Mouse (Mus musculus) stomach, postnatal 0 days (tissue): ENCODE data around the gene Borcs7. TPM values are rescaled to one million over a fixed set of nuclear protein-coding genes. Genes with fewer than 3 reads are reported as not detected.

Experiments used
- ATAC-seq: fragments of 200-750 bp; cut with Nextera tagmentation; 2 replicates; pipeline ENCODE4 v1.8.0; 2017; ENCODE audit not compliant: low FRiP score, low TSS enrichment
- DNase-seq: peaks from one replicate; pipeline ENCODE4 v3.0.0-alpha.2; 2016; ENCODE audit warnings: low spot score
- H3K27ac ChIP-seq: fragments of 300-500 bp; sonication (generic); replicated peaks from 2 replicates; pipeline ENCODE4 v1.5.1; 2014; ENCODE audit warnings: mild to moderate bottlenecking, control low read depth
- H3K27me3 ChIP-seq: fragments of 300-500 bp; sonication (generic); 2 replicates; pipeline ENCODE4 v1.6.1; 2014; ENCODE audit warnings: low read length; ENCODE audit not compliant: control insufficient read depth, insufficient read depth
- H3K36me3 ChIP-seq: fragments of 300-500 bp; sonication (generic); 2 replicates; pipeline ENCODE4 v1.6.1; 2014; ENCODE audit warnings: low read length, mixed read lengths; ENCODE audit not compliant: control insufficient read depth, insufficient read depth
- H3K4me1 ChIP-seq: fragments of 300-500 bp; sonication (generic); replicated peaks from 2 replicates; pipeline ENCODE4 v1.6.1; 2014; ENCODE audit warnings: antibody characterized with exemption; ENCODE audit not compliant: control insufficient read depth, insufficient read depth
- H3K4me2 ChIP-seq: fragments of 300-500 bp; sonication (generic); replicated peaks from 2 replicates; pipeline ENCODE4 v1.6.1; 2014; ENCODE audit warnings: low read depth, mild to moderate bottlenecking, control low read depth, moderate library complexity
- H3K4me3 ChIP-seq: fragments of 300-500 bp; sonication (generic); 2 replicates; pipeline ENCODE4 v1.5.1; 2014; ENCODE audit warnings: low read depth, low read length, control low read depth
- H3K9ac ChIP-seq: fragments of 300-500 bp; sonication (generic); 2 replicates; pipeline ENCODE4 v1.6.1; 2014; ENCODE audit warnings: mild to moderate bottlenecking, low read length, control low read depth, mixed read lengths
- H3K9me3 ChIP-seq: fragments of 300-500 bp; sonication (generic); 2 replicates; pipeline ENCODE4 v1.6.1; 2016; ENCODE audit warnings: low read length; ENCODE audit not compliant: control insufficient read depth
- CTCF ChIP-seq: IDR thresholded peaks from 2 replicates; pipeline ENCODE4 v1.5.1; 2016; ENCODE audit warnings: antibody characterized with exemption, low read depth, mild to moderate bottlenecking, moderate library complexity
- EP300 ChIP-seq: optimal IDR thresholded peaks from 2 replicates; pipeline ENCODE3; 2016; ENCODE audit warnings: antibody characterized with exemption
- WGBS: fragments of 180-500 bp; shearing (Covaris S2); extraction: QIAGEN DNeasy Blood & Tissue Kit; methylation state at CpG from one replicate; pipeline ENCODE4 v1.1.7; 2014; 5-methylcytosine and 5-hydroxymethylcytosine counted together
- polyA plus RNA-seq: library from polyadenylated mRNA; unstranded; fragments of >200 nt; fragmentation: Nextera tagmentation; extraction: Ambion mirVana; gene quantifications from 2 replicates; pipeline ENCODE4 v1.2.1, GENCODE M21; 2015

The Borcs7 gene
- polyA plus RNA-seq, 1 experiment from 2014 or later, result 15.6 TPM

GRCm38 (mm10) chr19:46710614-46711013, 20.9 kb downstream of the Borcs7 start:
- H3K27ac ChIP-seq, result no peak overlapping the region
- ATAC-seq (no peak), DNase-seq (no peak)
- H3K4me2 ChIP-seq, result no peak overlapping the region
- no peak overlapping the region for H3K9ac ChIP-seq
- H3K36me3 ChIP-seq, result no peaks in the 10 kb centered on the region; the same call in 1 of the 2 replicates
- no peaks in the 10 kb centered on the region for H3K4me1 ChIP-seq
- no peaks in the 10 kb centered on the region for H3K9me3 ChIP-seq
- no peak overlapping the region for H3K4me3 ChIP-seq
- TF ChIP-seq CTCF (no peak), EP300 (no peak)
- H3K27me3 ChIP-seq, result no peaks in the 10 kb centered on the region
- 97% methylated on average over 4 of the region's 4 CpGs for WGBS

DNA sequence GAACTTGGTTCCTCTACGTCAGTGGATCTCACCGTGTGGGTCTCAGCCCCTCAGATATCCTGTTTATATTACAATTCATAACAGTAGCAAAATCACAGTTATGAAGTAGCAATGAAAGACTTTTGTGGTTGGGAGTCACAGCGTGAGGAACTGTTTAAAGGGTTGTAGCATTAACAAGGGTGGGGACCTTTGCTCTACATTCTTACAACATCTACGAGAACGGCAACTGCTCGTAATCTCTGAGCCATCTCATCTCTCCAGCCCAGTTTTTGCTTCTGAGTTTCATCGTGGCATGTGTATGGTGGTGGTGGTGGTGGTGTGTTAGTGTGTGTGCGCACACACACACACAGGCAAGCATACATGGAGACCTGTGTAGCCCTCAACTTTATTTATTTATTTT, 24.5 kb downstream of the Borcs7 start:
- ATAC-seq, result no peak
- WGBS, result 70% methylated on average over 8 of the region's 8 CpGs

DNA sequence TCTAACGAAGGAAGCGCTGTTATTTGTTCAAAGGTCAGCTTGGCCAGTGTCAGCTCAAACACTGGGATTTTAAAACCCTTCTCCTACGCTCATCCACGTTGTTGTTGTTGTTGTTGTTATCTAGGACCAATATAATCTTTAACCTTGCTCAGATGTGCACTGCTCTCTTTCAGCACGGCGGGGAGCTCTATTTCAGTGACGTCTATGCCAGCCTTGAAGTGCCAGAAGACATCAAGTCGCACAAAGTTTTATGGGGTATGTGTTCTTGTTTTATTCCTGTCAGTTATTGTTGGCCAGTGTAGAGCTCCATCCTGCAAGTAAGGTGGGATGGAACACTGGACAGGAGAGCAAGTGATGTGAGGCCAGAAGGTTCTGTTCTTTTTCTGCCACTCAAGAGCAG, 25.3 kb downstream of the Borcs7 start:
- no peaks in the 10 kb centered on the region for H3K27me3 ChIP-seq
- H3K36me3 ChIP-seq, result peaks cover 2% of the 10 kb centered on the region; the same call in 1 of the 2 replicates
- ATAC-seq, result no peak
- H3K4me2 ChIP-seq, result no peak overlapping the region
- DNase-seq, result no peak
- no peak overlapping the region for H3K27ac ChIP-seq
- 90% methylated on average over 8 of the region's 8 CpGs for WGBS
- no peak overlapping the region for H3K4me3 ChIP-seq
- H3K9ac ChIP-seq, result no peak overlapping the region
- no peaks in the 10 kb centered on the region for H3K9me3 ChIP-seq
- H3K4me1 ChIP-seq, result no peaks in the 10 kb centered on the region
- TF ChIP-seq EP300 (no peak), CTCF (no peak)

More for the DNA sequence above, 24.5 kb downstream of the Borcs7 start:
- TF ChIP-seq EP300 (no peak), CTCF (no peak)
- H3K4me2 ChIP-seq, result no peak overlapping the region
- no peaks in the 10 kb centered on the region for H3K27me3 ChIP-seq
- DNase-seq, result no peak
- H3K4me1 ChIP-seq, result no peaks in the 10 kb centered on the region
- H3K36me3 ChIP-seq, result peaks cover 2% of the 10 kb centered on the region; the same call in 1 of the 2 replicates
- no peak overlapping the region for H3K9ac ChIP-seq
- H3K27ac ChIP-seq, result no peak overlapping the region
- no peak overlapping the region for H3K4me3 ChIP-seq
- no peaks in the 10 kb centered on the region for H3K9me3 ChIP-seq

- Histone ChIP-seq H3K9ac (no peak overlapping the region), H3K27me3 (no peaks in the 10 kb centered on the region), H3K27ac (no peak overlapping the region), H3K4me2 (no peak overlapping the region), H3K4me1 (no peaks in the 10 kb centered on the region), H3K4me3 (no peak overlapping the region), H3K9me3 (no peaks in the 10 kb centered on the region), H3K36me3 (peaks cover 2% of the 10 kb centered on the region; the same call in 1 of the 2 replicates)
- DNase-seq (no peak), ATAC-seq (no peak)
- no peak for TF ChIP-seq EP300
- no peak for TF ChIP-seq CTCF
- WGBS, result 65% methylated on average over 4 of the region's 4 CpGs
Observed at GRCm38 (mm10) chr19:46718150-46718549, 28.4 kb downstream of the Borcs7 start.

DNA sequence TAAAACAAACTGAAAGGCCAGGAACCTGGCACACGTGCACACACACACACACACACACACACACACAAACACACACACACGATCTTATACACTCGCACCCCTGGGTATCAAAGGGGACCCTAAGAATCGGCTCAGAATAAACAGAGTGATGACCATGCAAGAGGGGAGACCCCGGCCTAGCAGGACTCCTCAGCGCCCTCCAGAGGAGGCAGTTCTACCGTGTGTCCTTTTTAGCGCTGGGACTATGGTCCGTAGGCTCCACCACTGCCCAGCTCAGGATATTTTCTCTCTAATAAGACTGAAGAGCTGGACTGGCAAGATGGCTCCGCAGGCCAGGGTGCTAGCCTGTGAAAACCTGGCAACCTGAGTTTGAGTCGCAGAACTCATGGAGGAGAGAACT, 34.7 kb downstream of the Borcs7 start:
- ATAC-seq (no peak), DNase-seq (no peak)
- TF ChIP-seq EP300 (no peak), CTCF (peak; percentile 20; the same call in 1 of the 2 replicates)
- WGBS, result 66% methylated on average over 11 of the region's 11 CpGs
- H3K36me3 ChIP-seq, result no peaks in the 10 kb centered on the region
- no peak overlapping the region for H3K9ac ChIP-seq
- H3K27me3 ChIP-seq, result no peaks in the 10 kb centered on the region
- no peak overlapping the region for H3K4me3 ChIP-seq
- H3K9me3 ChIP-seq, result no peaks in the 10 kb centered on the region
- no peaks in the 10 kb centered on the region for H3K4me1 ChIP-seq
- no peak overlapping the region for H3K4me2 ChIP-seq
- no peak overlapping the region for H3K27ac ChIP-seq

GRCm38 (mm10) chr19:46726142-46726541, 36.4 kb downstream of the Borcs7 start:
- 0 out of 2 replicates have a peak, but pooled peaks cover 2% of the 10 kb centered on the region for H3K36me3 ChIP-seq

More at GRCm38 (mm10) chr19:46726142-46726541, 36.4 kb downstream of the Borcs7 start:
- DNase-seq (no peak), ATAC-seq (no peak)
- TF ChIP-seq CTCF, result no peak
- no peak for TF ChIP-seq EP300
- H3K4me3 ChIP-seq, result no peak overlapping the region
- H3K4me1 ChIP-seq, result no peaks in the 10 kb centered on the region
- no peaks in the 10 kb centered on the region for H3K9me3 ChIP-seq
- no peaks in the 10 kb centered on the region for H3K27me3 ChIP-seq
- H3K27ac ChIP-seq, result no peak overlapping the region
- H3K4me2 ChIP-seq, result no peak overlapping the region
- 96% methylated on average over 8 of the region's 8 CpGs for whole genome bisulfite sequencing
- H3K9ac ChIP-seq, result no peak overlapping the region
